Mouse (Mus musculus) gastrocnemius, adult 2 months (tissue): Measurements from ENCODE around the gene Adam22. TPM values are rescaled to one million over a fixed set of nuclear protein-coding genes. Genes with fewer than 3 reads are reported as not detected.
A peak's percentile ranks its signal among the peaks of the same experiment; 100 is the strongest.
"Not testable (repeated sequence)": the region's sequence is repeated elsewhere in the genome, so short reads cannot be mapped to it uniquely, and the experiment has no call there.

ENCODE experiments used
- DNase-seq: peaks from one replicate; pipeline ENCODE4 v3.0.0; 2022
- H3K27ac ChIP-seq: fragments of 200-600 bp; 2 replicates; pipeline ENCODE4 v1.8.1; 2022; ENCODE audit warnings: mild to moderate bottlenecking
- H3K4me3 ChIP-seq: fragments of 200-600 bp; 2 replicates; pipeline ENCODE4 v1.8.1; 2022; ENCODE audit warnings: mild to moderate bottlenecking, moderate library complexity
- CTCF ChIP-seq: fragments of 200-600 bp; IDR thresholded peaks from 2 replicates; pipeline ENCODE4 v1.8.1; 2022; ENCODE audit warnings: antibody characterized with exemption, mild to moderate bottlenecking, moderate library complexity
- intact Hi-C: fragments of 180-260 bp; cut with DNase I; formaldehyde crosslinking; loops from one replicate; pipeline ENCODE4 v1.15.1; 2025
- microRNA-seq: library from miRNA; unstranded; fragments of <30 nt; microRNA quantifications from one replicate; pipeline ENCODE4 v1.2.0, GENCODE M21; 2021
- total RNA-seq, 2 experiments: library from RNA; stranded (reverse); gene quantifications; 2 replicates each; pipeline ENCODE4 v1.2.3; 2021

The Adam22 gene
- total RNA-seq, 2 experiments from 2014 or later, result 1.6 to 2.8 TPM

GRCm38 (mm10) chr5:8056141-8057017, 311.6 kb downstream of the Adam22 start:
- peak; percentile 28; the same call in 1 of the 2 replicates for TF ChIP-seq CTCF
- Histone ChIP-seq H3K27ac (peak overlapping the region; percentile 97), H3K4me3 (peak overlapping the region; percentile 93)
- intact Hi-C loops, result loop anchor here (10.0 kb wide), 1 partner anchor 358 kb away; no protein-coding TSS in a partner anchor
- peak; percentile 89 for DNase-seq

DNA sequence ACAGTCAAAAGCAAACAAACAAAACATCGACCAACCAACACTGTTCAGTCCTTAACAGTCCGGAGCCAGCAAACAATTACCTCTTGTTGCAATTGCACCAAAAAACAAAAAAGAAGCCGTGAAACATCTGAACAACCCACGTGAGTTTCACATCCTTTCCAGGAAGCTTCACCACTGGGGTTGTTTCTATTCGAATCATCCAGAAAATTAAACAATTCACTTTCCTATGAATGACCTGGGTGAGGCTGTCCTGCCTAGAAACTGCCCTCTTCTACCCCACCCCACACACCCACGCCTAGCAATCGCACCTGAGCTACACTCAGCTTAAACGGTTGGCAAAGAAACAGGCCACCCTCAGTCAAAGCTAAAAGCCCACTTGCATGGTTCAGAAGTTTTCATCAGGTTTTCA, 312.2 kb downstream of the Adam22 start:
- Histone ChIP-seq H3K4me3 (peak overlapping the region; percentile 93), H3K27ac (peak overlapping the region; percentile 97)
- no peak for TF ChIP-seq CTCF
- DNase-seq, result no peak
- intact Hi-C loops, result loop anchor here (10.0 kb wide), 1 partner anchor 359 kb away; no protein-coding TSS in a partner anchor

DNA sequence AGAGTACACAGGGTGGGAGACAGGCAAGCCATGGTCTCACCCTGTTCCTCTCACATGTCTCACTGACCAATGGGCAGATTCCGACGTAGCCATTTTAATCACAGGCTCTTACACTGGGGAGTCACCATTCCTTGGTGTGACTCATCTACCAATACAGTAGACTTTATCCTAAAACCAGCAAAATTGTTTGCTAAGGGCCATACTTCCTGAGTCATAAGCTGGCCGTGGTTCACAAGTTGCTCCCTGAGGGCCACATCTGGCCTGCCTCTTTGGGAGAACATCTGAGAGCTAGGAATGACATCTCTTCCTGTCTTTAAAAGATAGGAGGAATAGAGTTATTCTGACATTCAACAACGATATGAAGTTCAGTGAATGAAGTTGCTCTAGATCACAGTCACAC, 314.1 kb downstream of the Adam22 start:
- DNase-seq, result peak; percentile 26
- Histone ChIP-seq H3K4me3 (no peak overlapping the region), H3K27ac (no peak overlapping the region)
- TF ChIP-seq CTCF, result no peak
- intact Hi-C loops, result loop anchor here (10.0 kb wide), 1 partner anchor 361 kb away; no protein-coding TSS in a partner anchor

DNA sequence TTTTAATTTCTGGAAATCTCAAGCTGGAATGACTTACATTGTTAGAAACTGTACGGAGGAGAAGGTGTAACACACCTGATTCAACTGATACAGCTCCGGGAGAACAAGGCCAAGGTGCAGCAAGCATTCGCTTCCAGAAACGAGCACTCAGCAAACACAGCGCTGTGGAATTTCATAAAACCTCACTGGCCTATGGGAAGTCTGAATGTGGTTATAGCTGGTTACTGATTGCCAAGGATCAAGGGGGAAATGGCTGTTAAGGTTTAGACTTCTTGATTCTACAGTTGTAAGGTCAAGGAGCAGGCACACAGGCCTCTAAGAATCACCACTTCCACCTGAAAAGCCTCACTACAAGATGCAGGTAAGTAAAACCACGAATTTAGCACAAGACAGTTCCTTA, 322.1 kb downstream of the Adam22 start, which contains the start of gene Sri:
Gene Sri, plus strand, starts transcription at position 224 of the 400 bp plus-strand sequence.
- no peak within 1 kb of the TSS for H3K4me3 ChIP-seq
- DNase-seq, result no peak
- intact Hi-C loops, result no loop called here
- H3K27ac ChIP-seq, result no peak within 1 kb of the TSS
- TF ChIP-seq CTCF, result no peak

DNA sequence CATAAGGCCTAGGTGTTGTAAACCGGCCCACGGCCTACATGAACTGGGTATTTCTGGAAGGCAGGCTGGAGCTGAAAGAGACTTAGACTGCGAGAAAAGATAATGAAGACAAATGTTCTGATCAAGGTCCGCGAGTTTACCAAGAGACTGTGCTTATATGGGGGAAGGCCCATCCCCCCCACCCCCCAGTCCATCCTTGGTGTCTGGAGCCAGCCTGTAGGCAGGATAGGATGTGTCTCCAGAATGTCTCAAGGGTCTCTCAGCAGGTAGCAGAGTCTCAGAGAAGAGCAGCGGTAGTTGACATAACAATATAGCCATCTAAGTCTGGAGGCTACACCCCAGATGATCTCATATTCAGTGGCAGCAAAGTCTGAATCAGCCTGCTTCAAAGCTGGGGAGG, 333.4 kb downstream of the Adam22 start:
- H3K4me3 ChIP-seq, DNase-seq, H3K27ac ChIP-seq, intact Hi-C loops: not testable (repeated sequence)

Small RNA genes within 50 kb of the gene (microRNA-seq; reads per million reads assigned to microRNA genes)
- gene Gm24196, result not detected

Other genes with a start within 250 kb of the Adam22 start
- under 1 TPM; 0.36 to 0.79 TPM for gene Dbf4, start 54.6 kb upstream of the Adam22 start, total RNA-seq
- 1 to 10 TPM; 3.3 to 4.5 TPM for gene Slc25a40, start 54.7 kb upstream of the Adam22 start, total RNA-seq